Mouse (Mus musculus) liver, embryonic 14.5 days (tissue): ENCODE results near the gene Cd5. TPM values are rescaled to one million over a fixed set of nuclear protein-coding genes. Genes with fewer than 3 reads are reported as not detected.

Experiments
- ATAC-seq: fragments of 200-750 bp; cut with Nextera tagmentation; 2 replicates; pipeline ENCODE4 v1.8.0; 2017; ENCODE audit warnings: moderate number of reproducible peaks, mild to moderate bottlenecking, moderate library complexity; ENCODE audit not compliant: insufficient read depth
- DNase-seq, 3 experiments: peaks; one replicate each; pipeline ENCODE4 v3.0.0-alpha.2; 2012 to 2013; ENCODE audit warnings: low read depth in 3 of 3, low spot score in 3 of 3
- H3K27ac ChIP-seq: fragments of 300-500 bp; sonication (generic); 2 replicates; pipeline ENCODE4 v1.5.1; 2014; ENCODE audit warnings: moderate library complexity, mild to moderate bottlenecking, control low read depth, inconsistent platforms
- H3K27me3 ChIP-seq: fragments of 300-500 bp; sonication (generic); 2 replicates; pipeline ENCODE4 v1.6.1; 2014; ENCODE audit warnings: mild to moderate bottlenecking, low read length, moderate library complexity; ENCODE audit not compliant: control insufficient read depth, insufficient read depth
- H3K36me3 ChIP-seq: fragments of 300-500 bp; sonication (generic); replicated peaks from 2 replicates; pipeline ENCODE4 v1.6.1; 2014; ENCODE audit warnings: low read depth; ENCODE audit not compliant: control insufficient read depth, insufficient read depth
- H3K4me1 ChIP-seq, 2 experiments: fragments of 200-500 bp in 1 of 2; fragments of 300-500 bp in 1 of 2; sonication (generic) in 1 of 2; replicated peaks; 2 replicates each; pipeline ENCODE4 v1.6.1; 2012 to 2014; ENCODE audit warnings: antibody characterized with exemption in 1 of 2, inconsistent platforms in 1 of 2, low read length in 1 of 2; ENCODE audit not compliant: control insufficient read depth in 2 of 2, insufficient read depth in 2 of 2
- H3K4me2 ChIP-seq: fragments of 300-500 bp; sonication (generic); 2 replicates; pipeline ENCODE4 v1.6.1; 2014; ENCODE audit warnings: low read depth, mild to moderate bottlenecking, control low read depth, moderate library complexity
- H3K4me3 ChIP-seq, 2 experiments: fragments of 200-500 bp in 1 of 2; fragments of 300-500 bp in 1 of 2; sonication (generic) in 1 of 2; 2 replicates each; pipeline ENCODE4 v1.5.1; 2012 to 2014; ENCODE audit warnings: low read depth in 2 of 2, low read length in 2 of 2, mild to moderate bottlenecking in 2 of 2, control low read depth in 1 of 2, inconsistent platforms in 1 of 2, moderate library complexity in 1 of 2; ENCODE audit not compliant: insufficient read depth in 1 of 2
- H3K9ac ChIP-seq: fragments of 300-500 bp; sonication (generic); replicated peaks from 2 replicates; pipeline ENCODE4 v1.6.1; 2014; ENCODE audit warnings: mild to moderate bottlenecking, control low read depth, moderate library complexity
- H3K9me3 ChIP-seq: fragments of 300-500 bp; sonication (generic); 2 replicates; pipeline ENCODE4 v1.6.1; 2016; ENCODE audit warnings: low read length, mixed read lengths; ENCODE audit not compliant: control insufficient read depth
- CTCF ChIP-seq: IDR thresholded peaks from 2 replicates; pipeline ENCODE4 v1.5.1; 2016; ENCODE audit warnings: antibody characterized with exemption, low read depth, control low read depth
- EP300 ChIP-seq: IDR thresholded peaks from 2 replicates; pipeline ENCODE4 v1.6.1; 2016; ENCODE audit warnings: antibody characterized with exemption, low read depth
- WGBS: fragments of 180-500 bp; shearing (Covaris S2); extraction: QIAGEN DNeasy Blood & Tissue Kit; methylation state at CpG from one replicate; pipeline ENCODE4 v1.1.7; 2014; ENCODE audit not compliant: insufficient replicate concordance; 5-methylcytosine and 5-hydroxymethylcytosine counted together
- polyA plus RNA-seq, 2 experiments: library from polyadenylated mRNA; depleted of rRNA in 1 of 2; stranded (reverse) in 1 of 2; unstranded in 1 of 2; fragments of >200 nt; fragmentation: Nextera tagmentation in 1 of 2; extraction: Ambion mirVana in 1 of 2; gene quantifications; 2 replicates each; pipeline versions ENCODE4 v1.2.1 to v1.2.3; 2012 to 2014

Cd5 gene
- polyA plus RNA-seq, 2 experiments: 0.02 to 0.04 TPM

GRCm38 (mm10) chr19:10689470-10690166 lies 49.2 kb downstream of the Cd5 start:
- DNase-seq (no peak), ATAC-seq (no peak)
- Histone ChIP-seq H3K9me3 (no peaks in the 10 kb centered on the region), H3K27ac (peak overlapping the region; percentile 82), H3K4me1 (peaks cover 39 to 53% of the 10 kb centered on the region in 2 experiments), H3K9ac (peak overlapping the region; percentile 81), H3K27me3 (no peaks in the 10 kb centered on the region), H3K4me2 (peak overlapping the region; percentile 86), H3K4me3 (peak overlapping the region; percentile 63 to 68), H3K36me3 (no peaks in the 10 kb centered on the region)
- TF ChIP-seq CTCF: no peak
- no peak for TF ChIP-seq EP300
- 55% methylated on average over 5 of the region's 5 CpGs for WGBS

GRCm38 (mm10) chr19:10688537-10689352 lies 50.1 kb downstream of the Cd5 start, which contains the start of gene Vps37c:
TSS of gene Vps37c (plus strand) at chr19:10688735.
- no peaks in the 10 kb centered on the region for H3K36me3 ChIP-seq
- H3K4me2 ChIP-seq: peak within 1 kb of the TSS; percentile 86
- H3K9ac ChIP-seq: peak within 1 kb of the TSS; percentile 81
- peak; percentile 79 to 89 (median 83) for DNase-seq
- H3K27me3 ChIP-seq: no peaks in the 10 kb centered on the region
- peak; percentile 91 for ATAC-seq
- peaks cover 39 to 47% of the 10 kb centered on the region in 2 experiments for H3K4me1 ChIP-seq
- H3K9me3 ChIP-seq: no peaks in the 10 kb centered on the region
- H3K4me3 ChIP-seq: peak within 1 kb of the TSS; percentile 63 to 68
- under 1% methylated on average over 73 of the region's 74 CpGs for WGBS
- TF ChIP-seq EP300 (no peak; the same call in 1 of the 2 replicates), CTCF (peak; percentile 53)
- peak within 1 kb of the TSS; percentile 82 for H3K27ac ChIP-seq

GRCm38 (mm10) chr19:10685727-10686126 lies 53.1 kb downstream of the Cd5 start:
- no peak overlapping the region for H3K27ac ChIP-seq
- no peaks in the 10 kb centered on the region for H3K36me3 ChIP-seq
- H3K4me2 ChIP-seq: no peak overlapping the region
- no peak overlapping the region for H3K9ac ChIP-seq
- 54% methylated on average over 2 of the region's 2 CpGs for WGBS
- DNase-seq (no peak), ATAC-seq (no peak)
- H3K4me1 ChIP-seq: peaks cover 21 to 27% of the 10 kb centered on the region in 2 experiments
- TF ChIP-seq EP300 (no peak), CTCF (no peak)
- H3K4me3 ChIP-seq: no peak overlapping the region
- no peaks in the 10 kb centered on the region for H3K27me3 ChIP-seq
- H3K9me3 ChIP-seq: no peaks in the 10 kb centered on the region

DNA sequence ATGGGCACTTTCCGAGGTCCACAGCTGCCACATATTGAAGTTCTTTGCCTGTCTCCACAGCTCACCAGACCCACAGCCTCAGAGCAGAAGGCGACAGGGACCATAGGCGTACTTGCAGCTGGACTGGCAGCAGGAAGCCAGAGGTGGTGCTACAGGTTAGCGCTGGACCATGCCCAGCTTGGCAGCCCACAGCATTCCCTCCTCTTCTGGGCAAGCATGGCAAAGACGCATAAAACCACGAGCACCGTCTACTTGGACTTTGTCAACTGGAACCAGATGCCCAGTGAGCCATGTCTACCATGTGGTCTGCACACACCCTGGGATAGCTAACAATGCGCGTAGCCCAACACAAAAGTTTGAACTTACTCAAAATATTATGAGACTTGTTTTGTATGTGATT lies 53.7 kb downstream of the Cd5 start:
- no peaks in the 10 kb centered on the region for H3K9me3 ChIP-seq
- DNase-seq: no peak
- H3K4me1 ChIP-seq: peaks cover 15 to 22% of the 10 kb centered on the region in 2 experiments
- no peak overlapping the region for H3K27ac ChIP-seq
- ATAC-seq: no peak
- no peaks in the 10 kb centered on the region for H3K27me3 ChIP-seq
- H3K4me2 ChIP-seq: no peak overlapping the region
- no peak for TF ChIP-seq CTCF
- TF ChIP-seq EP300: no peak
- H3K9ac ChIP-seq: no peak overlapping the region
- 76% methylated on average over 9 of the region's 9 CpGs for WGBS
- no peaks in the 10 kb centered on the region for H3K36me3 ChIP-seq
- no peak overlapping the region for H3K4me3 ChIP-seq

- WGBS: 35% methylated on average over 4 of the region's 4 CpGs
Measured at GRCm38 (mm10) chr19:10681571-10681970, 57.2 kb downstream of the Cd5 start.

More at GRCm38 (mm10) chr19:10681571-10681970, 57.2 kb downstream of the Cd5 start:
- TF ChIP-seq CTCF (no peak), EP300 (no peak)
- no peak for DNase-seq
- Histone ChIP-seq H3K4me3 (no peak overlapping the region), H3K9ac (no peak overlapping the region), H3K9me3 (no peaks in the 10 kb centered on the region), H3K4me2 (no peak overlapping the region), H3K27ac (no peak overlapping the region), H3K27me3 (no peaks in the 10 kb centered on the region), H3K36me3 (no peaks in the 10 kb centered on the region), H3K4me1 (peaks cover 6 to 10% of the 10 kb centered on the region in 2 experiments)
- no peak for ATAC-seq
